Mouse (Mus musculus) G1E (cell line): ENCODE measurements around the gene Clic5. TPM values are rescaled to one million over a fixed set of nuclear protein-coding genes. Genes with fewer than 3 reads are reported as not detected.

Experiments
- ATAC-seq: 2 replicates; pipeline ENCODE4 v1.8.0; 2016; ENCODE audit warnings: mild to moderate bottlenecking; ENCODE audit not compliant: insufficient number of reproducible peaks, poor library complexity, low FRiP score, severe bottlenecking; ENCODE audit errors: extremely low read depth
- DNase-seq: peaks from one replicate; pipeline ENCODE4 v3.0.0; 2012; ENCODE audit warnings: low spot score
- H3K27me3 ChIP-seq: 2 replicates; pipeline ENCODE4 v1.6.1; 2012; ENCODE audit warnings: mild to moderate bottlenecking, low read length, inconsistent platforms; ENCODE audit not compliant: insufficient read depth
- H3K36me3 ChIP-seq: replicated peaks from 2 replicates; pipeline ENCODE3; 2012; ENCODE audit warnings: mild to moderate bottlenecking, inconsistent platforms
- H3K4me1 ChIP-seq: 2 replicates; pipeline ENCODE4 v1.6.1; 2012; ENCODE audit warnings: low read depth, low read length, inconsistent platforms, mixed read lengths; ENCODE audit not compliant: insufficient read depth
- H3K4me3 ChIP-seq: 2 replicates; pipeline ENCODE4 v1.5.1; 2012; ENCODE audit warnings: low read depth, mild to moderate bottlenecking, inconsistent platforms, low read length, moderate library complexity, mixed read lengths
- H3K9me3 ChIP-seq: replicated peaks from 2 replicates; pipeline ENCODE4 v1.6.1; 2012; ENCODE audit warnings: inconsistent platforms
- CTCF ChIP-seq: IDR thresholded peaks from 2 replicates; pipeline ENCODE4 v1.5.1; 2012; ENCODE audit warnings: low read depth, low read length, inconsistent platforms, mixed read lengths
- GATA1 ChIP-seq: IDR thresholded peaks from 2 replicates; pipeline ENCODE4 v1.6.1; 2012; ENCODE audit warnings: borderline replicate concordance, low read length, inconsistent platforms, mixed read lengths
- GATA2 ChIP-seq: IDR thresholded peaks from 2 replicates; pipeline ENCODE4 v1.6.1; 2012; ENCODE audit warnings: low read depth, low read length, inconsistent platforms, borderline replicate concordance
- POLR2AphosphoS5 ChIP-seq: IDR thresholded peaks from 2 replicates; pipeline ENCODE4 v1.6.1; 2012; ENCODE audit warnings: low read depth, low read length, inconsistent platforms; ENCODE audit not compliant: insufficient replicate concordance
- TAL1 ChIP-seq: conservative IDR thresholded peaks from 2 replicates; pipeline ENCODE4 v1.6.1; 2012; ENCODE audit warnings: low read depth, low read length, inconsistent platforms, mixed read lengths
- polyA plus RNA-seq: library from polyadenylated mRNA; stranded (reverse); fragments of >175 nt; gene quantifications from 2 replicates; pipeline ENCODE4 v1.2.3, GENCODE M21; 2012
- total RNA-seq, 2 experiments: library from RNA; stranded (forward) in 1 of 2; stranded (reverse) in 1 of 2; fragments of 200-1000 nt in 1 of 2; fragments of >200 nt in 1 of 2; fragmentation: Nextera tagmentation in 1 of 2; gene quantifications; 2 replicates each; pipeline ENCODE4 v1.2.3; 2014 to 2017

Gene Clic5
- total and polyA plus RNA-seq, 3 experiments, result 0.27 TPM; not detected in 2

- Histone ChIP-seq H3K36me3 (no peaks in the 10 kb centered on the region), H3K4me3 (no peak overlapping the region), H3K4me1 (no peaks in the 10 kb centered on the region), H3K27me3 (no peaks in the 10 kb centered on the region), H3K9me3 (peaks cover 78% of the 10 kb centered on the region)
- DNase-seq (no peak), ATAC-seq (no peak)
- TF ChIP-seq GATA2 (no peak), POLR2AphosphoS5 (no peak), TAL1 (no peak), CTCF (no peak)
These were observed 64.3 kb downstream of the Clic5 start for GRCm38 (mm10) chr17:44252653-44253052.

GRCm38 (mm10) chr17:44254698-44255097, 66.3 kb downstream of the Clic5 start:
- H3K4me1 ChIP-seq, result no peaks in the 10 kb centered on the region
- no peak for TF ChIP-seq GATA2
- TF ChIP-seq GATA1, result no peak
- H3K4me3 ChIP-seq, result no peak overlapping the region
- ATAC-seq (no peak), DNase-seq (no peak)
- no peaks in the 10 kb centered on the region for H3K36me3 ChIP-seq
- H3K9me3 ChIP-seq, result peaks cover 76% of the 10 kb centered on the region
- H3K27me3 ChIP-seq, result no peaks in the 10 kb centered on the region

DNA sequence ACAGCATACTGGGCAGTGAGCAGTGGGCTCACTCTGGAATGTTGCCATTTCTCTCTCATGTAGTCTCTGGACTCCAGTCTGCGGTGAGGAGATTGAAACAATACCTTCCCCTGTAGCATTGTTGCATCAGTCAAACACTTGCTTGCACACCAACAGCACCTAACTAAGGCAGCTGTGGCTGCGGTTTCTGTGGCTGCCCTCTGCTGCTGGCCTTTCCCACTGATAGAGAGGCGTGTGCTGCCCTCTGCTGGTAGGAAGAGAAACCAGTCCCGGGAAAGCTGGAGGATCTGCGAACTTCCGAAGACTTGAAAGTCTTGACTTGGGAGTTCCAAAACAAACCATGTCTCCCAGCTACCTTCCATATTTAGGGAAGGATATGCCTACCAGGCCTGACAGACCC, 68.2 kb downstream of the Clic5 start:
- Histone ChIP-seq H3K4me3 (no peak overlapping the region), H3K36me3 (no peaks in the 10 kb centered on the region), H3K27me3 (no peaks in the 10 kb centered on the region), H3K4me1 (no peaks in the 10 kb centered on the region), H3K9me3 (peaks cover 70% of the 10 kb centered on the region)
- DNase-seq (no peak), ATAC-seq (no peak)
- TF ChIP-seq POLR2AphosphoS5, result no peak
- TF ChIP-seq TAL1, result no peak
- TF ChIP-seq GATA1, result no peak

- H3K4me1 ChIP-seq, result no peaks in the 10 kb centered on the region
- no peak overlapping the region for H3K4me3 ChIP-seq
- TF ChIP-seq GATA1, result no peak
- TF ChIP-seq GATA2, result no peak
- no peak for TF ChIP-seq CTCF
- TF ChIP-seq TAL1, result no peak
- TF ChIP-seq POLR2AphosphoS5, result no peak
- no peaks in the 10 kb centered on the region for H3K36me3 ChIP-seq
- no peaks in the 10 kb centered on the region for H3K27me3 ChIP-seq
- no peak for DNase-seq
- peaks cover 68% of the 10 kb centered on the region for H3K9me3 ChIP-seq
- ATAC-seq, result no peak
These were observed 70.9 kb downstream of the Clic5 start for GRCm38 (mm10) chr17:44259245-44259644.

DNA sequence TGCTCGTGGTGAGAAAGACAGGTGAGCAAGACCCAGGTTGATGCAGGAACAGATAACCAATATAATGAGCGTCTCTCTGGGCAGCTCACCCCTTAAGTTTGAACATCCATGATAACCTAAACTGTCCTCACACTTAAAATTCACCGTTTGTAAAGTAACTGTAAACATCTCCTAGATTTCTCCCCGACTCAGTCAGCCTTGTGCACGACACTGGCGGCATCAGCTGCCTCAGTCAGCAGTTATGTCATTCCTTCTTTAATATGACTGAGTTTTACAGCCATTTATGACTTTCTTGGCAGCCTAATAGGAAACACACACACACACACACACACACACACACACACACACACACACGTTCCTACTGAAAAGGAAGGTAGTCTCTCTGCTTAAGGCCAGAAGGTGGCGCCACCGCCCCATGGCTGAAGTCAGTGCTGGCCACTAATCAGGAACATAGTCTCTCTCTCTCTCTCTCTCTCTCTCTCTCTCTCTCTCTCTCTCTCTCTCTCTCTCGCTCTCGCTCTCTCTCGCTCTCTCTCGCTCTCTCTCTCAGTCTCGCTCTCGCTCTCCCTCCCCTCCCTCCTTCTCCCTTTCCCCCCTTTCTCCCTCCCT, 73.3 kb downstream of the Clic5 start:
- DNase-seq (no peak), ATAC-seq (no peak)
- no peaks in the 10 kb centered on the region for H3K27me3 ChIP-seq
- peaks cover 57% of the 10 kb centered on the region for H3K9me3 ChIP-seq
- TF ChIP-seq POLR2AphosphoS5, result no peak
- TF ChIP-seq GATA1, result no peak
- no peak for TF ChIP-seq GATA2
- TF ChIP-seq CTCF, result no peak
- no peak for TF ChIP-seq TAL1
- no peak overlapping the region for H3K4me3 ChIP-seq
- H3K4me1 ChIP-seq, result no peaks in the 10 kb centered on the region
- no peaks in the 10 kb centered on the region for H3K36me3 ChIP-seq

DNA sequence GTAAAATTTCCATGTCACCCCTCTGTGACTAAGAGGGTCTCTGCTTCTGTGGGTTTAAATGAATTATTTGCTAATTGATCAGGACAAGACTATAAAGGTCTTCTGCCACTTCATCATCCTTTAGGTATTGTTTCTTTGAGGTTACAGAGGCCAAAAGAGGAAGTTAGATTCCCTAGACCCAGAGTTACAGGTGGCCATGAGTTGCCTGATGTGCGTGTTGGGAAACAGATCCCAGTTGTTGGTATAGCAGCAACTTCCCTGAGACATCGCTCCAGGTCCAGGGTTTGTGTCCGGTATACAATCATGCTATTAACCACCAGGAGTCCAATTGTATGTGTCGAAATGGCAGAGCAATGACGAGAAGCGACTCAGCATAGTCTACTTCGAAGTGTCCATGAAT, 81.7 kb downstream of the Clic5 start:
- TF ChIP-seq CTCF (no peak), GATA2 (no peak), TAL1 (no peak), GATA1 (no peak), POLR2AphosphoS5 (no peak)
- ATAC-seq, result no peak
- Histone ChIP-seq H3K4me3 (no peak overlapping the region), H3K4me1 (no peaks in the 10 kb centered on the region), H3K36me3 (no peaks in the 10 kb centered on the region), H3K27me3 (no peaks in the 10 kb centered on the region), H3K9me3 (peaks cover 54% of the 10 kb centered on the region)
- DNase-seq, result no peak

DNA sequence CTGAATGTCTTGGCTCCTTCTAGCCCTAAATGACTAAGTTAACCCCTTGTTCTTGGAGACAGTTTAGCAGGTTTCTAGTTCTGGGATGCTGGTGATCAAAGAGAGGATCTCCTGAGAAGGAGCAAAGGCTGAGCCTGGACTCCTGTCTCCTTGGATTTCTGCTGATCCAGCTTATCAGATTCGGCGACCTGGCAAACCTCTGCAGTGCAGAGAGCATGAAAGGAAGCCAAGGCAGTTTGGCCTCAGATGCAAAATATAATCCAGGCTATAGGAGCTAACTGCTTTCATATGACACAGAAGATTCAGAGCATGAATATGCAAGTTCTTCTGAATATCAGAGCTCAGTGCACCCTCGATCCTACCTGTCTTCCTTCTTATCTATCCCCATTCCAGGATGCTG, 83.0 kb downstream of the Clic5 start:
- no peak for DNase-seq
- TF ChIP-seq POLR2AphosphoS5 (no peak), GATA2 (no peak), GATA1 (no peak)
- no peak for ATAC-seq

More for the DNA sequence above, 83.0 kb downstream of the Clic5 start:
- no peaks in the 10 kb centered on the region for H3K27me3 ChIP-seq
- no peak overlapping the region for H3K4me3 ChIP-seq
- H3K4me1 ChIP-seq, result no peaks in the 10 kb centered on the region
- H3K36me3 ChIP-seq, result no peaks in the 10 kb centered on the region
- peaks cover 61% of the 10 kb centered on the region for H3K9me3 ChIP-seq
